Mouse (Mus musculus): ENCODE results near the gene H60b.
"Not testable (repeated sequence)": the region's sequence is repeated elsewhere in the genome, so short reads cannot be mapped to it uniquely, and the experiment has no call there.

DNA sequence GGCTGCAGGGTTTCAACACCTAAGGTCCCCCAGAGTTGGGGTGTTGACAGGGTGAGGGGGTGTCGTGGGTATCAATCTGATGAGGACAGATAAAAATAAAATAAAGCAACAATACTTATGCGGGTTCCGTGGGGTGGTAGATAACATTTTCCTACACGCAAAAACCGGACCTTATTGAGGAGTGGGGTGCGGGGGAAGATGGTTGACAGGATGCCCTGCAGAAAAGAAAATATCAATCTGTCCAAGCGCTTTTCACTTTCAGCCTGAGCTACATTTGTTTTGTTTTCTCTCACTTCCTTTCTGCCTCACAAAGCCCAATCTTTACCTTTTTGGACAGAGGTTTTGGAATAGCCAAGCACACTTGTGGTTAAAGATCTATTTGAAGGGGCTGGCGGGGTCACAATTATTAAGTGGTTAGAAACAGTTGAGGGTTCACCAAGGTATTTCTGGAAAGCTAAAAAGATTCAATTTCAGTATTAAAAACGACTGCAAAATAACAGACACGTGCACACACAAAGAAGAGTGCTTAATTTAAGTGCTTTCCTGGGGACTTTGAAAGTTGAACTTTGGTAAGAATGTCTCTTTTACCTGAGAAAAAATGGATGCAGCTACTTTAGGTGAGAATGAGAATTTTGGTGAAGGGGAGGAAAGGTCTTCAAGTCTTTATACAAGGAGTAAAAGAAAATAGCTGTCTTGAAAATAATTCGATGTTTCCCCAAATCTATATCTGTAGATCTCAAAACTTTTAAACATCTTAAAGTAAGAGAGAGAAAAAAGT is 6.3 kb upstream of the H60b start:
- not testable (repeated sequence) for TF ChIP-seq CTCF, EP300 (IDR thresholded peaks at IDR 0.05)
